Mouse (Mus musculus): ENCODE measurements around the gene Ndufb4.
A peak's percentile ranks its signal among the peaks of the same experiment; 100 is the strongest.
"Not testable (repeated sequence)": the region's sequence is repeated elsewhere in the genome, so short reads cannot be mapped to it uniquely, and the experiment has no call there.

The Ndufb4 gene

GRCm38 (mm10) chr16:37653731-37654657, at the start of gene Ndufb4:
Ndufb4 (minus strand) TSS chr16:37654453.
- DNase-seq (ENCODE audit: low spot score), result peak; percentile 98

- no peak for DNase-seq (ENCODE audit: low spot score)
Observed at GRCm38 (mm10) chr16:37703884-37704283, 49.6 kb upstream of the Ndufb4 start.

- not testable (repeated sequence) for DNase-seq (ENCODE audit: low spot score)
Observed at GRCm38 (mm10) chr16:37700071-37700470, 45.8 kb upstream of the Ndufb4 start.

GRCm38 (mm10) chr16:37698767-37699166, 44.5 kb upstream of the Ndufb4 start:
- DNase-seq (ENCODE audit: low spot score), result no peak

GRCm38 (mm10) chr16:37697271-37697670, 43.0 kb upstream of the Ndufb4 start:
- no peak for DNase-seq (ENCODE audit: low spot score)

- no peak for DNase-seq (ENCODE audit: low spot score)
Observed at GRCm38 (mm10) chr16:37690932-37691730, 36.9 kb upstream of the Ndufb4 start.

GRCm38 (mm10) chr16:37690465-37690864, 36.2 kb upstream of the Ndufb4 start:
- no peak for DNase-seq (ENCODE audit: low spot score)

- no peak for DNase-seq (ENCODE audit: low spot score)
Observed at GRCm38 (mm10) chr16:37689934-37690333, 35.7 kb upstream of the Ndufb4 start.

GRCm38 (mm10) chr16:37689251-37689926, 35.1 kb upstream of the Ndufb4 start:
- no peak for DNase-seq (ENCODE audit: low spot score)

- DNase-seq (ENCODE audit: low spot score), result no peak
Observed at GRCm38 (mm10) chr16:37688181-37688580, 33.9 kb upstream of the Ndufb4 start.

GRCm38 (mm10) chr16:37687301-37687980, 33.2 kb upstream of the Ndufb4 start:
- DNase-seq (ENCODE audit: low spot score), result no peak

- DNase-seq (ENCODE audit: low spot score), result no peak
Observed at GRCm38 (mm10) chr16:37686834-37687233, 32.6 kb upstream of the Ndufb4 start.

GRCm38 (mm10) chr16:37685946-37686600, 31.8 kb upstream of the Ndufb4 start:
- DNase-seq (ENCODE audit: low spot score), result no peak

GRCm38 (mm10) chr16:37684634-37685441, 30.6 kb upstream of the Ndufb4 start:
- DNase-seq (ENCODE audit: low spot score), result peak; percentile 95

- no peak for DNase-seq (ENCODE audit: low spot score)
Observed at GRCm38 (mm10) chr16:37684259-37684633, 30.0 kb upstream of the Ndufb4 start.

GRCm38 (mm10) chr16:37683154-37684130, 29.2 kb upstream of the Ndufb4 start:
- DNase-seq (ENCODE audit: low spot score), result peak; percentile 47

GRCm38 (mm10) chr16:37682309-37682975, 28.2 kb upstream of the Ndufb4 start:
- peak; percentile 87 for DNase-seq (ENCODE audit: low spot score)

GRCm38 (mm10) chr16:37680831-37681230, 26.6 kb upstream of the Ndufb4 start:
- no peak for DNase-seq (ENCODE audit: low spot score)

- no peak for DNase-seq (ENCODE audit: low spot score)
Observed at GRCm38 (mm10) chr16:37680216-37680615, 26.0 kb upstream of the Ndufb4 start.

Measured in embryo, embryonic 10 days (tissue).